Mouse (Mus musculus): ENCODE data around the gene Necab3. TPM values are rescaled to one million over a fixed set of nuclear protein-coding genes. Genes with fewer than 3 reads are reported as not detected.

Gene Necab3
- 0.29 and 0.58 TPM in 2 replicates for polyA plus RNA-seq (2015; fragmentation: Nextera tagmentation; extraction: Ambion mirVana)

- Histone ChIP-seq H3K9ac (ENCODE audit: low read depth, low read length) (no peak within 1 kb of the TSS), H3K4me3 (ENCODE audit: low read depth, low read length) (peak within 1 kb of the TSS; percentile 17), H3K9me3 (ENCODE audit: control insufficient read depth) (no peaks in the 10 kb centered on the region), H3K4me2 (replicated peaks; ENCODE audit: low read depth) (peak within 1 kb of the TSS; percentile 61), H3K36me3 (ENCODE audit: control insufficient read depth, insufficient read depth) (peaks cover 7% of the 10 kb centered on the region; the same call in 1 of the 2 replicates), H3K27ac (ENCODE audit: low read depth, low read length) (no peak within 1 kb of the TSS), H3K4me1 (replicated peaks; ENCODE audit: control insufficient read depth, insufficient read depth, low read length) (peaks cover 7% of the 10 kb centered on the region), H3K27me3 (replicated peaks; ENCODE audit: control insufficient read depth, insufficient read depth, low read length) (no peaks in the 10 kb centered on the region)
- ATAC-seq: no peak
- WGBS: 8% methylated on average over 33 of the region's 34 CpGs
- no peak for TF ChIP-seq CTCF (IDR thresholded peaks at IDR 0.05; ENCODE audit: low read depth)
These were observed at the start of gene Necab3 for GRCm38 (mm10) chr2:154558264-154559039. Necab3 (minus strand) TSS chr2:154558890.

- Histone ChIP-seq H3K4me2 (replicated peaks; ENCODE audit: low read depth) (no peak overlapping the region), H3K9me3 (ENCODE audit: control insufficient read depth) (no peaks in the 10 kb centered on the region), H3K9ac (ENCODE audit: low read depth, low read length) (no peak overlapping the region), H3K36me3 (ENCODE audit: control insufficient read depth, insufficient read depth) (no peaks in the 10 kb centered on the region), H3K27ac (ENCODE audit: low read depth, low read length) (no peak overlapping the region), H3K27me3 (replicated peaks; ENCODE audit: control insufficient read depth, insufficient read depth, low read length) (no peaks in the 10 kb centered on the region), H3K4me3 (ENCODE audit: low read depth, low read length) (no peak overlapping the region), H3K4me1 (replicated peaks; ENCODE audit: control insufficient read depth, insufficient read depth, low read length) (0 out of 2 replicates have a peak, but pooled peaks cover 4% of the 10 kb centered on the region)
- ATAC-seq: no peak
- WGBS: 67% methylated on average over 1 of the region's 1 CpGs
- no peak for TF ChIP-seq CTCF (IDR thresholded peaks at IDR 0.05; ENCODE audit: low read depth)
These were observed 48.3 kb upstream of the Necab3 start for GRCm38 (mm10) chr2:154606965-154607364.

- no peak for ATAC-seq
- no peaks in the 10 kb centered on the region for H3K36me3 ChIP-seq (ENCODE audit: control insufficient read depth, insufficient read depth)
- no peaks in the 10 kb centered on the region for H3K27me3 ChIP-seq (replicated peaks; ENCODE audit: control insufficient read depth, insufficient read depth, low read length)
- no peaks in the 10 kb centered on the region for H3K9me3 ChIP-seq (ENCODE audit: control insufficient read depth)
- 24% methylated on average over 7 of the region's 7 CpGs for WGBS
- H3K9ac ChIP-seq (ENCODE audit: low read depth, low read length): peak overlapping the region; percentile 40; the same call in 1 of the 2 replicates
- no peak for TF ChIP-seq CTCF (IDR thresholded peaks at IDR 0.05; ENCODE audit: low read depth)
- peak overlapping the region; percentile 78 for H3K4me3 ChIP-seq (ENCODE audit: low read depth, low read length)
- 0 out of 2 replicates have a peak, but pooled peaks cover 4% of the 10 kb centered on the region for H3K4me1 ChIP-seq (replicated peaks; ENCODE audit: control insufficient read depth, insufficient read depth, low read length)
- no peak overlapping the region for H3K27ac ChIP-seq (ENCODE audit: low read depth, low read length)
- peak overlapping the region; percentile 81 for H3K4me2 ChIP-seq (replicated peaks; ENCODE audit: low read depth)
These were observed 45.5 kb upstream of the Necab3 start for GRCm38 (mm10) chr2:154604156-154604555.

DNA sequence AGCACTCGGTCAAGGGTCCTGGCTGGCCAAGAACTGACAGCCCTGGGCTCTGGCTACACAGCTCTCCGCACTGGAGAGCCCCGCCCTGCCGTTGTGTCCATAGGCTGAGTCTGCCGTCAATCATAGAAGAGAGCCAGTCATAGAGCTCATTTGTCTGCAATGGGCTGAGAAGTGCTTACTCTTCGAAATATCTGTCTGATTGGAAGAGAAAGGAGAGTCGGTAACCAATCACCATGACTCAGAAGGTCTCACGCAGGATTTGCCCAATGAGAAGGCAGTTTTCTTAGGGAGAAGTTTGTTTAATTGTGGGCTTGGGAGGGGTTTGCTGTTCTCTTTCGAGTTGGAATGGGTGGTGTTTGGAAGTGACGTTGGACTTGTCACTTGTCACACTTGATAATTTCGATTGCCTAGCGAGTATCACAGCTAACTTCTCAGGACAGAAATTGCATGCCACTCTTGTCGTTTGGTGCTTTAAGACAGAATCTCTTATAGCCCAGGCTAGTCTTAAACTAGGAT lies 45.0 kb upstream of the Necab3 start, which contains the start of gene Pxmp4:
Gene Pxmp4 (minus strand): TSS at position 71 of the 516 bp plus-strand sequence.
- 1% methylated on average over 13 of the region's 13 CpGs for WGBS
- Histone ChIP-seq H3K4me3 (ENCODE audit: low read depth, low read length) (peak within 1 kb of the TSS; percentile 78), H3K9ac (ENCODE audit: low read depth, low read length) (peak within 1 kb of the TSS; percentile 92), H3K9me3 (ENCODE audit: control insufficient read depth) (no peaks in the 10 kb centered on the region), H3K4me1 (replicated peaks; ENCODE audit: control insufficient read depth, insufficient read depth, low read length) (0 out of 2 replicates have a peak, but pooled peaks cover 4% of the 10 kb centered on the region), H3K27ac (ENCODE audit: low read depth, low read length) (peak within 1 kb of the TSS; percentile 95), H3K36me3 (ENCODE audit: control insufficient read depth, insufficient read depth) (no peaks in the 10 kb centered on the region), H3K4me2 (replicated peaks; ENCODE audit: low read depth) (peak within 1 kb of the TSS; percentile 81), H3K27me3 (replicated peaks; ENCODE audit: control insufficient read depth, insufficient read depth, low read length) (no peaks in the 10 kb centered on the region)
- no peak for TF ChIP-seq CTCF (IDR thresholded peaks at IDR 0.05; ENCODE audit: low read depth)
- peak; percentile 100 for ATAC-seq

DNA sequence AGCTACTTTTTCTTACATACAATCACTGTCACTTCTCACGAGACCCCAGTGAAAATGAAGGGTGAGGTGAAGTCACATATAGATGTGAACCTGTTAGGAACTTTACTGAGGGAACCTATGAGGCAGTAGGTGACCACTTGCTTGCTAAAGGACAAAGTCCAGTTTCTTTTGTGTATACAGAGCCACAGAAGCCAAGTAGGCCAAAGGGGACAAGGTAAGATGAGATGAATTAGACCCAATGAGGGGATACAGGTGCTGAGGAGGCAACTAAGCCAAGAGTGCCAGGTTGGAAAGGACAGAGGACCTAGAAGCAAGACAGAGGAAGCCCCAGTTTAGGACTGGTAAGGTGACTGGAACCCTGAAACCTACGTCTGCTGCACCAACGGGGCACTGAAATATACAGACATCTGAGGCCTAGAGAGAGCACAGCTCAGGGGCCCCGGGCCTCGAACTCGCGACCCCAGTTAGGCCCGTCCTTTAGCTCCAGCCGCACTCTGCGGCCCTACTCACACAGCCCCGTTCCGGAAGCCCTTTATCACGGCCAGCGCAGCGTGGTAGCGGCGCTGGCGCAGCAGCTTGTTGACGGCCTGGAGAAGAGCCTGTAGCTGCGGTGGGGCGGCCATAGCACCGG lies 44.4 kb upstream of the Necab3 start:
- Histone ChIP-seq H3K9me3 (ENCODE audit: control insufficient read depth) (no peaks in the 10 kb centered on the region), H3K4me1 (replicated peaks; ENCODE audit: control insufficient read depth, insufficient read depth, low read length) (0 out of 2 replicates have a peak, but pooled peaks cover 4% of the 10 kb centered on the region), H3K36me3 (ENCODE audit: control insufficient read depth, insufficient read depth) (no peaks in the 10 kb centered on the region; the same call in 1 of the 2 replicates), H3K4me3 (ENCODE audit: low read depth, low read length) (peak overlapping the region; percentile 78), H3K4me2 (replicated peaks; ENCODE audit: low read depth) (peak overlapping the region; percentile 81), H3K9ac (ENCODE audit: low read depth, low read length) (peak overlapping the region; percentile 92), H3K27ac (ENCODE audit: low read depth, low read length) (peak overlapping the region; percentile 95), H3K27me3 (replicated peaks; ENCODE audit: control insufficient read depth, insufficient read depth, low read length) (no peaks in the 10 kb centered on the region)
- 10% methylated on average over 21 of the region's 22 CpGs for WGBS
- no peak for TF ChIP-seq CTCF (IDR thresholded peaks at IDR 0.05; ENCODE audit: low read depth)
- peak; percentile 50 for ATAC-seq

GRCm38 (mm10) chr2:154601324-154601723 lies 42.6 kb upstream of the Necab3 start:
- 55% methylated on average over 3 of the region's 3 CpGs for WGBS
- no peak for TF ChIP-seq CTCF (IDR thresholded peaks at IDR 0.05; ENCODE audit: low read depth)
- Histone ChIP-seq H3K4me2 (replicated peaks; ENCODE audit: low read depth) (no peak overlapping the region), H3K9me3 (ENCODE audit: control insufficient read depth) (no peaks in the 10 kb centered on the region), H3K4me1 (replicated peaks; ENCODE audit: control insufficient read depth, insufficient read depth, low read length) (0 out of 2 replicates have a peak, but pooled peaks cover 4% of the 10 kb centered on the region), H3K36me3 (ENCODE audit: control insufficient read depth, insufficient read depth) (no peaks in the 10 kb centered on the region; the same call in 1 of the 2 replicates), H3K9ac (ENCODE audit: low read depth, low read length) (no peak overlapping the region), H3K27me3 (replicated peaks; ENCODE audit: control insufficient read depth, insufficient read depth, low read length) (no peaks in the 10 kb centered on the region), H3K27ac (ENCODE audit: low read depth, low read length) (peak overlapping the region; percentile 9; the same call in 1 of the 2 replicates), H3K4me3 (ENCODE audit: low read depth, low read length) (no peak overlapping the region)
- no peak for ATAC-seq

All from intestine, postnatal 0 days (tissue).